Mouse (Mus musculus): ENCODE measurements around the gene Setd6. TPM values are rescaled to one million over a fixed set of nuclear protein-coding genes. Genes with fewer than 3 reads are reported as not detected.
A peak's percentile ranks its signal among the peaks of the same experiment; 100 is the strongest.

Setd6 gene
- total RNA-seq, 2 experiments from 2014 or later: 19.5 to 21.1 TPM

DNA sequence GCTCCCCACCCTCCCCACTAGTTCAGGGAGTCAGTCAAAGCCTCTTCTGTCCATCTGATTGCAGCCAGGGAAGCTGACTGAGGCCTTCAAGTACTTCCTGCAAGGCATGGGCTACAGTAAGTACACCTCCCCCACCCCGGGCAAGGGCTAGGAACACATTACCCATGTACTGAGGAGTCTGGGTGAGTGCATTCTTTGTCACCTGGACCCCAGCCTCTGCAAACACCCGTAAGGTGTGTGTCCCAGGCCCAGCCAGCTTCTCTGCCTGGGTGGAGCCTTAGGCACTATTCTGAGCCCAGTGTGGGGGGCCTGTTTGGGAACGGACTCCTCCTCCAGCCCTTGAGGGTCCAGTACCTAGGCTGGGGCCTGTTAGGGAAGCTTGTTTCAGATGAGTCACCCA lies 4.7 kb upstream of the Setd6 start:
- peak in 1 of 2 experiments; percentile 2 for DNase-seq

- DNase-seq: peak in 1 of 2 experiments; percentile 8
Measured at GRCm38 (mm10) chr8:95712395-95712794, 3.3 kb upstream of the Setd6 start.

DNA sequence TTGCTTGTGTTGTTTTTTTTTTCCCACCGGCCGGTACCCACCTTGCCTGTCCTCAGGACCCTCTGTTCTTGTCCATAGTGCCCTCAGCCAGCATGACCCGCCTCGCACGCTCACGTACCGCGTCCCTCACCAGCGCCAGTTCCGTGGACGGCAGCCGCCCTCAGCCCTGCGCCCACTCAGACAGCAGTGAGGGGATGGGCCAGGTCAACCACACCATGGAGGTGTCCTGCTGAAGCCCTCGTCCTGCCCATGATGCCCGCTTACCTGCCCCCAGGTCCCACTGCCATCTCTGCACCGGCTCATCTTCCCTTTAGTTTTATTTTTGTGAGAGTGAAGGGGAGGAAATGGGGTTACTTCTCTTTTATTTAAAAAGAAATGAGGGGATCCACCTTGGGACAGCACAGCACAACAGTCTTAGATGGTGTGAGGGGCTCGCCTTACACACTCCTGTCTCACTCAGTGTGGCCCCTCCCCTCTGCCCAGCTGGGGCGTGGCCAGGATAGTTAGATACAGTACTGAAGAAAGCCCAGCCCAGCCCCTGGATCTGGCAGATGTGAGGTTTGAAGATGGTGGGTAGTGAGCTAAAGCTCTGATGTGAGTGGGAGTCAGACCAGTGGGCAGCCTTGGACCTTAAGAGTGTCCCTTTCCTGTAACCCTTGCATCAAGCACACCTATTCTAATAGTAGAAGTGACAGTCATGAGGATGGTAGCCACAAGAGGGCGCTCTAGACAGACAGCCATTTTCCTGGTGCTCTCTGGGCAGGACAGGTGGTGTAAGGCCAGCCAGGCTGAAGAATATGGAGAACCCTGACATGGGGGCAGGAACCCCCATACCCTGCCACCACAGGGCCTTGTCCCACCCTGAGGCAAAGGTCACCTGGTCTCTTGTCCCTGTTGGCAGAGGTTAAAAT lies 2.3 kb upstream of the Setd6 start:
- DNase-seq: peak in 1 of 2 experiments; percentile 54

DNA sequence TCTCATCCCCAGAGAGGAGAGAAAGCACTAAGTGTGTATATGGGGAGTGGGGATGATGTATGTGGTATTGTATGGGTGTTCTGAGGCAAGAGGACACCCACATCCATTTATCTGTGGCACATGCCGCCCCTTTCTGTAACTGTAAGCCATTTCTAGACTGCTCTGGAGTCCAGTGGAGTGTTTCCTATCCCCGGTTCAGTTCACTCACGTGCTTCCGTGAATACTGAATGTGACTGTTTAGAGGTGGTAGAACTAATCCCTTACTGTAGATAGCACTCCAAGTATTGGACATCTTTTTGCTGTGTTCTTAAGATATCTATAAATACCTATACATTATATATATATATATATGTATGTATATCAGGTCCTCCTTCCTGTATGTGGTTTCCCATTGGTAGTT lies 1.3 kb upstream of the Setd6 start:
- DNase-seq: no peak

DNA sequence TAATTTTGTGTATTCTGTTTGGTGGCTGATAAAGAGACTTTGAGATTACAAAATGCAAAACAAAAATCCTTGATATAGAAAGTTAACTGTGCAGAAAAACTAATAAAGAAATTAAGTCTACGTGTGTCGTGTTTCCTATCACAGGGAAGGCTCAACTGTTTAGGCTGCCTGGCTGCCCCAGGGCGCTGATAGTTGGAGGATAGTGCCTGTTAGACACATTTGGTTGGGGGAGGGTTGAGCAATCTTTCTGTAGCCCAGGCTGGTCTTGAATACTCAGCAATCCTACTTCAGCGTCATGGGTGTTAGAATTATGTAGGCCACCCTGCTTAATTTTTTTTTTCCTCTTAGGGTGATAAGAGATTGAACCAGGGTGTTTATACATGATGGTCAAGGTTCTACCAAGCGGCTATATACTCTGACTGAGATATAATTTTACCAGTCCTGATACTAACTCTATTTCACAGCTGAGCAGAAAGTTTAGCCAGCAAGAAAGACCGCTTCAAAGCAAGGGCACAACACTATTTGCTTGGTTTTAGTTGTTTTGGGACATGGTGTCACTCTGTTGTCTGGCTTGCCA lies 756 bp upstream of the Setd6 start:
- peak in 1 of 2 experiments; percentile 2 for DNase-seq

GRCm38 (mm10) chr8:95716546-95717335 lies 1.1 kb downstream of the Setd6 start:
- DNase-seq: no peak

DNA sequence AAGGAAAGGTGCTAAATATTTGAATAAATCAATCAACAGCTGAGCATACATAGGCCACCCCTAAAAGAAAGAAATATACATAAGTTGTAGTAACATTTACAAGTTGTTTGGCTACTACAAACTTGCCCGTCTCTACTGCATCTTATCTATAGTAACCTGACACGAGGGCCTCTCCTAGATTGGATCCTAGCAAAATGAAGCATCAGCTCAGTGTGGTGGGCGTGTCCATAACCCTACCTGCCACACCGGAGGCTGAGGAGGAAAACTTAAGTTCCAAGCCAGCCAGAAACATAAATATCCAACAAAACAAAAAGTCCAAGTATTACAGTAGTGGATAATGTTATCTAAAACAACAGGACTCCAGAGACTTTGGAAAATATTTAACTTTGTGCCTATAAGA lies 11.9 kb downstream of the Setd6 start:
- no peak for DNase-seq

GRCm38 (mm10) chr8:95738596-95738995 lies 22.9 kb downstream of the Setd6 start:
- DNase-seq: no peak

GRCm38 (mm10) chr8:95741732-95742131 lies 26.1 kb downstream of the Setd6 start:
- no peak for DNase-seq

- no peak for DNase-seq
Measured at GRCm38 (mm10) chr8:95748028-95748427, 32.3 kb downstream of the Setd6 start.

GRCm38 (mm10) chr8:95751924-95752323 lies 36.2 kb downstream of the Setd6 start:
- no peak for DNase-seq

- DNase-seq: no peak
Measured at GRCm38 (mm10) chr8:95760323-95760722, 44.6 kb downstream of the Setd6 start.

GRCm38 (mm10) chr8:95764133-95764532 lies 48.5 kb downstream of the Setd6 start:
- DNase-seq: no peak

Small RNA genes lying within 50 kb of the gene (microRNA-seq; reads per million reads assigned to microRNA genes)
- gene Mir7073: 1.9 to 3.9 reads per million in 2 experiments

Other genes with a start within 250 kb of the Setd6 start
- gene Csnk2a2, start 225.8 kb upstream of the Setd6 start, total RNA-seq (2021): 10 to 100 TPM; 66.9 to 71.8 TPM
- 1 to 10 TPM in 1 of 2 experiments, under 1 TPM in 1; 0.68 to 1.3 TPM for gene Ccdc113, start 181.8 kb upstream of the Setd6 start, total RNA-seq (2021)
- gene Prss54, start 139.5 kb upstream of the Setd6 start, total RNA-seq (2021): not detected
- 1 to 10 TPM; 1.6 to 1.8 TPM for gene Gins3, start 82.4 kb upstream of the Setd6 start, total RNA-seq (2021)
- 1,000 to 10,000 TPM; 1,402 to 1,427 TPM for gene Ndrg4, start 38.9 kb upstream of the Setd6 start, total RNA-seq (2021)
- 100 to 1,000 TPM; 125 to 150 TPM for gene Cnot1, start 91.6 kb downstream of the Setd6 start, total RNA-seq (2021)
- 100 to 1,000 TPM; 129 to 132 TPM for gene Sap18b, start 109.5 kb downstream of the Setd6 start, total RNA-seq (2021)
- gene Slc38a7, start 137.7 kb downstream of the Setd6 start, total RNA-seq (2021): 10 to 100 TPM; 30.7 to 31.4 TPM
- gene Got2, start 172.7 kb downstream of the Setd6 start, total RNA-seq (2021): 100 to 1,000 TPM; 214 to 219 TPM

Measured in layer of hippocampus, postnatal 36 days (tissue).